Mouse (Mus musculus) hindbrain, embryonic 13.5 days (tissue): Measurements from ENCODE around the gene Gm20388. TPM values are rescaled to one million over a fixed set of nuclear protein-coding genes. Genes with fewer than 3 reads are reported as not detected.

Source experiments
- ATAC-seq: fragments of 200-750 bp; cut with Nextera tagmentation; 2 replicates; pipeline ENCODE4 v1.8.0; 2017; ENCODE audit warnings: moderate TSS enrichment; ENCODE audit not compliant: low FRiP score
- H3K27ac ChIP-seq: fragments of 300-500 bp; sonication (generic); 2 replicates; pipeline ENCODE4 v1.5.1; 2015; ENCODE audit warnings: inconsistent platforms, mild to moderate bottlenecking, moderate library complexity
- H3K27me3 ChIP-seq: fragments of 300-500 bp; sonication (generic); 2 replicates; pipeline ENCODE4 v1.6.1; 2015; ENCODE audit warnings: mild to moderate bottlenecking, inconsistent platforms
- H3K36me3 ChIP-seq: fragments of 300-500 bp; sonication (generic); 2 replicates; pipeline ENCODE4 v1.6.1; 2015; ENCODE audit warnings: mild to moderate bottlenecking, inconsistent platforms
- H3K4me1 ChIP-seq: fragments of 300-500 bp; sonication (generic); replicated peaks from 2 replicates; pipeline ENCODE4 v1.6.1; 2015; ENCODE audit warnings: inconsistent platforms
- H3K4me2 ChIP-seq: fragments of 300-500 bp; sonication (generic); 2 replicates; pipeline ENCODE4 v1.6.1; 2015; ENCODE audit warnings: inconsistent platforms, mild to moderate bottlenecking, moderate library complexity
- H3K4me3 ChIP-seq: fragments of 300-500 bp; sonication (generic); 2 replicates; pipeline ENCODE4 v1.5.1; 2015; ENCODE audit warnings: mild to moderate bottlenecking, inconsistent platforms
- H3K9ac ChIP-seq: fragments of 300-500 bp; sonication (generic); 2 replicates; pipeline ENCODE4 v1.6.1; 2015; ENCODE audit warnings: mild to moderate bottlenecking, inconsistent platforms
- H3K9me3 ChIP-seq: fragments of 300-500 bp; sonication (generic); 2 replicates; pipeline ENCODE4 v1.6.1; 2016; ENCODE audit warnings: inconsistent platforms
- WGBS: fragments of 180-500 bp; shearing (Covaris S2); methylation state at CpG from one replicate; pipeline ENCODE4 v1.1.7; 2015; 5-methylcytosine and 5-hydroxymethylcytosine counted together
- polyA plus RNA-seq: library from polyadenylated mRNA; unstranded; fragments of >200 nt; fragmentation: Nextera tagmentation; extraction: Ambion mirVana; gene quantifications from 2 replicates; pipeline ENCODE4 v1.2.1, GENCODE M21; 2015

The Gm20388 gene
- polyA plus RNA-seq, 1 experiment from 2014 or later: 1.9 TPM

- 0 out of 2 replicates have a peak, but pooled peaks cover 12% of the 10 kb centered on the region for H3K27me3 ChIP-seq
- H3K4me3 ChIP-seq: no peak overlapping the region
- WGBS: 52% methylated on average over 12 of the region's 12 CpGs
- no peak overlapping the region for H3K27ac ChIP-seq
- H3K9ac ChIP-seq: no peak overlapping the region
- no peaks in the 10 kb centered on the region for H3K9me3 ChIP-seq
- H3K36me3 ChIP-seq: no peaks in the 10 kb centered on the region
- ATAC-seq: no peak
- H3K4me1 ChIP-seq: peaks cover 44% of the 10 kb centered on the region
- no peak overlapping the region for H3K4me2 ChIP-seq
These were observed 2852.2 kb downstream of the Gm20388 start for GRCm38 (mm10) chr8:122762731-122763266.

GRCm38 (mm10) chr8:122763267-122763738 lies 2852.7 kb downstream of the Gm20388 start:
- no peaks in the 10 kb centered on the region for H3K9me3 ChIP-seq
- H3K27me3 ChIP-seq: 0 out of 2 replicates have a peak, but pooled peaks cover 14% of the 10 kb centered on the region
- no peaks in the 10 kb centered on the region for H3K36me3 ChIP-seq
- no peak overlapping the region for H3K4me3 ChIP-seq
- no peak overlapping the region for H3K27ac ChIP-seq
- no peak overlapping the region for H3K9ac ChIP-seq
- no peak overlapping the region for H3K4me2 ChIP-seq
- H3K4me1 ChIP-seq: peaks cover 44% of the 10 kb centered on the region
- no peak for ATAC-seq
- 91% methylated on average over 14 of the region's 14 CpGs for WGBS

- H3K9me3 ChIP-seq: no peaks in the 10 kb centered on the region
- H3K4me2 ChIP-seq: no peak overlapping the region
- WGBS: 89% methylated on average over 7 of the region's 7 CpGs
- peaks cover 17% of the 10 kb centered on the region; the same call in 1 of the 2 replicates for H3K27me3 ChIP-seq
- H3K4me1 ChIP-seq: peaks cover 45% of the 10 kb centered on the region
- no peak for ATAC-seq
- no peak overlapping the region for H3K9ac ChIP-seq
- H3K4me3 ChIP-seq: no peak overlapping the region
- H3K36me3 ChIP-seq: no peaks in the 10 kb centered on the region
- no peak overlapping the region for H3K27ac ChIP-seq
These were observed 2854.3 kb downstream of the Gm20388 start for GRCm38 (mm10) chr8:122764790-122765474.

DNA sequence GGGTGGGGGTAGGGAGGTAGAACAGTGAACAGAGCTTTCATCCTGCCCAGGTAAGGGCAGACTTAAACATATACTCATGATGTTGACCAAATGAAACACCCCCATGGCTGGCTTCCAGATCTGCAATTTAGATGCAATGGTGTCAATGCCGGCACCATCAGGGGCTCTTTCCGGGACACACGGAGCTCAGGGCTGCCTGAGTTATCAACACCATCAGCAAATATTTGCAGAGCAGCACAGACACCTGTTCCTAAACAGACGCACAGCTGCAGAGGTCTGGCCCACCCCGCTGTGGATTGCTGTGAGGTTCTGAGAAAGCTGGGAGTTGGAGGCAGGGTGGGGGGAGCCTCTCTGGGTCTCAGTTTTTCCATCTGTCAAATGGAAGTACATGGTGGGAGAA lies 2855.5 kb downstream of the Gm20388 start:
- Histone ChIP-seq H3K4me3 (no peak overlapping the region), H3K9me3 (no peaks in the 10 kb centered on the region), H3K27ac (no peak overlapping the region), H3K27me3 (peaks cover 26% of the 10 kb centered on the region; the same call in 1 of the 2 replicates), H3K9ac (no peak overlapping the region), H3K4me1 (peaks cover 36% of the 10 kb centered on the region), H3K4me2 (no peak overlapping the region), H3K36me3 (no peaks in the 10 kb centered on the region)
- no peak for ATAC-seq
- WGBS: 72% methylated on average over 5 of the region's 5 CpGs

- Histone ChIP-seq H3K27ac (0 out of 2 replicates have a peak overlapping the region, but pooled peaks have one; percentile 9), H3K4me1 (peaks cover 36% of the 10 kb centered on the region), H3K36me3 (no peaks in the 10 kb centered on the region), H3K4me2 (no peak overlapping the region), H3K9ac (no peak overlapping the region), H3K4me3 (no peak overlapping the region), H3K27me3 (peaks cover 21% of the 10 kb centered on the region; the same call in 1 of the 2 replicates), H3K9me3 (no peaks in the 10 kb centered on the region)
- WGBS: 55% methylated on average over 8 of the region's 8 CpGs
- ATAC-seq: no peak
These were observed 2856.1 kb downstream of the Gm20388 start for GRCm38 (mm10) chr8:122766647-122767200.

GRCm38 (mm10) chr8:122767229-122767628 lies 2856.6 kb downstream of the Gm20388 start:
- Histone ChIP-seq H3K4me1 (peaks cover 34% of the 10 kb centered on the region), H3K36me3 (no peaks in the 10 kb centered on the region), H3K9ac (no peak overlapping the region), H3K4me3 (no peak overlapping the region), H3K4me2 (no peak overlapping the region), H3K27me3 (peaks cover 19% of the 10 kb centered on the region; the same call in 1 of the 2 replicates), H3K27ac (0 out of 2 replicates have a peak overlapping the region, but pooled peaks have one; percentile 9), H3K9me3 (no peaks in the 10 kb centered on the region)
- no peak for ATAC-seq
- WGBS: 36% methylated on average over 9 of the region's 9 CpGs

- no peaks in the 10 kb centered on the region for H3K9me3 ChIP-seq
- ATAC-seq: peak; percentile 50; the same call in 1 of the 2 replicates
- H3K9ac ChIP-seq: no peak overlapping the region
- H3K4me1 ChIP-seq: peaks cover 27% of the 10 kb centered on the region
- no peaks in the 10 kb centered on the region for H3K36me3 ChIP-seq
- peak overlapping the region; percentile 35 for H3K27ac ChIP-seq
- H3K4me3 ChIP-seq: no peak overlapping the region
- H3K4me2 ChIP-seq: no peak overlapping the region
- WGBS: 57% methylated on average over 24 of the region's 24 CpGs
- peaks cover 34% of the 10 kb centered on the region; the same call in 1 of the 2 replicates for H3K27me3 ChIP-seq
These were observed 2858.8 kb downstream of the Gm20388 start for GRCm38 (mm10) chr8:122769251-122770058.

- Histone ChIP-seq H3K4me2 (no peak overlapping the region), H3K4me3 (no peak overlapping the region), H3K9me3 (no peaks in the 10 kb centered on the region), H3K27me3 (peaks cover 35% of the 10 kb centered on the region; the same call in 1 of the 2 replicates), H3K9ac (no peak overlapping the region), H3K27ac (no peak overlapping the region), H3K36me3 (no peaks in the 10 kb centered on the region), H3K4me1 (peaks cover 35% of the 10 kb centered on the region)
- no peak for ATAC-seq
- 35% methylated on average over 10 of the region's 10 CpGs for WGBS
These were observed 2861.9 kb downstream of the Gm20388 start for GRCm38 (mm10) chr8:122772431-122773060.

- Histone ChIP-seq H3K4me2 (peak within 1 kb of the TSS; percentile 86), H3K27me3 (peaks cover 23% of the 10 kb centered on the region; the same call in 1 of the 2 replicates), H3K36me3 (peaks cover 7% of the 10 kb centered on the region), H3K4me1 (peaks cover 18% of the 10 kb centered on the region), H3K4me3 (peak within 1 kb of the TSS; percentile 76), H3K27ac (peak within 1 kb of the TSS; percentile 69), H3K9ac (peak within 1 kb of the TSS; percentile 87), H3K9me3 (no peaks in the 10 kb centered on the region)
- 2% methylated on average over 50 of the region's 50 CpGs for WGBS
- peak; percentile 83 for ATAC-seq
These were observed 2864.9 kb downstream of the Gm20388 start, which contains the start of gene Acsf3 for GRCm38 (mm10) chr8:122775285-122776155. Acsf3 (plus strand) TSS chr8:122775486.

DNA sequence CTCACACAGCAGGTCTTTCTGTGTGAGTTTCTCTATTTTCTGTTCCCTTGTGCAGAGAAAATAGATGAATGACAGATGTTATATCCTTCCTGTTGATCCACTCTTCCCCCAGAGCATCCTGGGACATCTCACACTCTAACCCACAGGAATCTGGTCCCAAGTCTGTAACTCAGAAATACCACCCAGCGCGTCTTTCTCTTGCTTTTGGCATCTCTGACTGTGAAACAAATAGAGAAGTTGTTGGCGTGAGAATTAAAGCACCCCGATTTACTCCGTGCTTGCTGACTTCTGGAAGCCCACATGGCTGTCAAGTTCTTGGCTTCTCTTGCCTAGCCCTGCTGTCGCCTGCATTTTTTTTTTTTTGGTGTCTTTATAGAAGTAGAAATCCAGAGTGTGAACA lies 2867.1 kb downstream of the Gm20388 start:
- H3K4me1 ChIP-seq: peaks cover 18% of the 10 kb centered on the region
- H3K9me3 ChIP-seq: no peaks in the 10 kb centered on the region
- H3K36me3 ChIP-seq: peaks cover 29% of the 10 kb centered on the region
- peaks cover 14% of the 10 kb centered on the region; the same call in 1 of the 2 replicates for H3K27me3 ChIP-seq
- no peak overlapping the region for H3K27ac ChIP-seq
- no peak overlapping the region for H3K4me2 ChIP-seq
- no peak overlapping the region for H3K9ac ChIP-seq
- WGBS: 91% methylated on average over 6 of the region's 6 CpGs
- H3K4me3 ChIP-seq: no peak overlapping the region
- ATAC-seq: no peak
